Mouse (Mus musculus) CH12.LX (cell line): Measurements from ENCODE around the gene Phyhd1. TPM values are rescaled to one million over a fixed set of nuclear protein-coding genes. Genes with fewer than 3 reads are reported as not detected.

Source experiments
- DNase-seq: peaks from one replicate; pipeline ENCODE4 v3.0.0-alpha.2; 2013; ENCODE audit errors: extremely low read depth
- H3K27ac ChIP-seq: 2 replicates; pipeline ENCODE4 v1.5.1; 2012; ENCODE audit warnings: low read depth, mild to moderate bottlenecking, control low read depth, moderate library complexity; ENCODE audit not compliant: insufficient read depth
- H3K27me3 ChIP-seq: replicated peaks from 2 replicates; pipeline ENCODE3; 2012; ENCODE audit warnings: inconsistent platforms
- H3K36me3 ChIP-seq, 2 experiments: replicated peaks in 1 of 2; 2 replicates each; pipeline versions ENCODE3 to v1.6.1; 2012; ENCODE audit warnings: inconsistent platforms in 1 of 2, low read length in 1 of 2, mild to moderate bottlenecking in 1 of 2, mixed read lengths in 1 of 2, moderate library complexity in 1 of 2; ENCODE audit not compliant: control insufficient read depth in 1 of 2, insufficient read depth in 1 of 2
- H3K4me1 ChIP-seq, 2 experiments: 2 replicates each; pipeline ENCODE4 v1.6.1; 2012; ENCODE audit warnings: inconsistent platforms in 1 of 2, moderate library complexity in 1 of 2; ENCODE audit not compliant: insufficient read depth in 2 of 2, control insufficient read depth in 1 of 2
- H3K4me2 ChIP-seq: 2 replicates; pipeline ENCODE4 v1.6.1; 2012; ENCODE audit warnings: low read depth, mild to moderate bottlenecking, control low read depth; ENCODE audit not compliant: poor library complexity, insufficient read depth, severe bottlenecking
- H3K4me3 ChIP-seq, 3 experiments: fragments of 150-350 bp in 1 of 3; sonication (generic) in 1 of 3; replicated peaks in 1 of 3; 2 replicates each; pipeline versions ENCODE3 to v1.5.1; 2011 to 2012; ENCODE audit warnings: low read depth in 2 of 3, low read length in 2 of 3, mild to moderate bottlenecking in 2 of 3, moderate library complexity in 2 of 3, control low read depth in 1 of 3, improper control_type of control experiment in 1 of 3, inconsistent platforms in 1 of 3, mixed read lengths in 1 of 3; ENCODE audit not compliant: poor library complexity in 1 of 3
- H3K79me2 ChIP-seq: replicated peaks from 2 replicates; pipeline ENCODE4 v1.6.1; 2012; ENCODE audit warnings: mild to moderate bottlenecking, moderate library complexity; ENCODE audit not compliant: control insufficient read depth, poor library complexity, insufficient read depth, severe bottlenecking; ENCODE audit errors: extremely low read depth
- H3K9ac ChIP-seq: 2 replicates; pipeline ENCODE4 v1.6.1; 2012; ENCODE audit warnings: low read depth, mild to moderate bottlenecking, control low read depth, moderate library complexity; ENCODE audit not compliant: insufficient read depth
- H3K9me3 ChIP-seq: replicated peaks from 2 replicates; pipeline ENCODE3; 2012; ENCODE audit warnings: low read length, inconsistent platforms, mixed read lengths
- BHLHE40 ChIP-seq: IDR thresholded peaks from 2 replicates; pipeline ENCODE4 v1.6.1; 2011; ENCODE audit warnings: mild to moderate bottlenecking, low read depth, low read length, improper control_type of control experiment
- CTCF ChIP-seq, 2 experiments: IDR thresholded peaks in 1 of 2; conservative IDR thresholded peaks in 1 of 2; 2 replicates each; pipeline ENCODE4 v1.5.1; 2011 to 2012; ENCODE audit warnings: low read depth in 2 of 2, low read length in 2 of 2, improper control_type of control experiment in 1 of 2, inconsistent platforms in 1 of 2, mild to moderate bottlenecking in 1 of 2, moderate library complexity in 1 of 2
- E2F4 ChIP-seq: IDR thresholded peaks from 2 replicates; pipeline ENCODE4 v1.6.1; 2011; ENCODE audit warnings: low read depth, low read length, improper control_type of control experiment; ENCODE audit not compliant: insufficient replicate concordance
- ELF1 ChIP-seq: IDR thresholded peaks from 2 replicates; pipeline ENCODE4 v1.6.1; 2014; ENCODE audit warnings: low read depth, mild to moderate bottlenecking, inconsistent platforms, low read length, improper control_type of control experiment
- EP300 ChIP-seq: IDR thresholded peaks from 2 replicates; pipeline ENCODE4 v1.6.1; 2011; ENCODE audit warnings: low read length, improper control_type of control experiment
- GABPA ChIP-seq: IDR thresholded peaks from 2 replicates; pipeline ENCODE4 v1.6.1; 2012; ENCODE audit warnings: low read depth, low read length, improper control_type of control experiment, inconsistent platforms; ENCODE audit not compliant: insufficient replicate concordance
- HCFC1 ChIP-seq: IDR thresholded peaks from 2 replicates; pipeline ENCODE4 v1.6.1; 2012; ENCODE audit warnings: low read depth, mild to moderate bottlenecking, inconsistent platforms, low read length, improper control_type of control experiment
- JUN ChIP-seq: IDR thresholded peaks from 2 replicates; pipeline ENCODE4 v1.6.1; 2011; ENCODE audit warnings: low read depth, mild to moderate bottlenecking, low read length, improper control_type of control experiment, moderate library complexity; ENCODE audit not compliant: insufficient read depth
- KAT2A ChIP-seq: IDR thresholded peaks from 2 replicates; pipeline ENCODE4 v1.6.1; 2012; ENCODE audit warnings: low read length, improper control_type of control experiment, inconsistent platforms; ENCODE audit not compliant: insufficient replicate concordance
- MAFK ChIP-seq: IDR thresholded peaks from 2 replicates; pipeline ENCODE4 v1.6.1; 2011; ENCODE audit warnings: low read length, improper control_type of control experiment; ENCODE audit not compliant: insufficient replicate concordance
- MAX ChIP-seq: IDR thresholded peaks from 2 replicates; pipeline ENCODE4 v1.6.1; 2011; ENCODE audit warnings: low read length, improper control_type of control experiment
- MEF2A ChIP-seq: IDR thresholded peaks from 2 replicates; pipeline ENCODE4 v1.6.1; 2014; ENCODE audit warnings: low read depth, mild to moderate bottlenecking, inconsistent platforms, low read length, improper control_type of control experiment, borderline replicate concordance
- NRF1 ChIP-seq: IDR thresholded peaks from 2 replicates; pipeline ENCODE4 v1.6.1; 2014; ENCODE audit warnings: low read depth, mild to moderate bottlenecking, inconsistent platforms, low read length, improper control_type of control experiment, moderate library complexity
- POLR2A ChIP-seq: IDR thresholded peaks from 2 replicates; pipeline ENCODE4 v1.6.1; 2011; ENCODE audit warnings: low read depth, mild to moderate bottlenecking, improper control_type of control experiment, low read length
- POLR2AphosphoS2 ChIP-seq: IDR thresholded peaks from 2 replicates; pipeline ENCODE4 v1.6.1; 2011; ENCODE audit warnings: low read depth, low read length, improper control_type of control experiment
- SIN3A ChIP-seq: IDR thresholded peaks from 2 replicates; pipeline ENCODE4 v1.6.1; 2012; ENCODE audit warnings: low read length, improper control_type of control experiment, inconsistent platforms
- TBP ChIP-seq: conservative IDR thresholded peaks from 2 replicates; pipeline ENCODE4 v1.6.1; 2011; ENCODE audit warnings: low read depth, low read length, improper control_type of control experiment
- TCF12 ChIP-seq: IDR thresholded peaks from 2 replicates; pipeline ENCODE4 v1.6.1; 2014; ENCODE audit warnings: low read depth, mild to moderate bottlenecking, inconsistent platforms, low read length, improper control_type of control experiment
- USF1 ChIP-seq: IDR thresholded peaks from 2 replicates; pipeline ENCODE4 v1.6.1; 2014; ENCODE audit warnings: low read depth, mild to moderate bottlenecking, inconsistent platforms, low read length, improper control_type of control experiment
- ZKSCAN1 ChIP-seq: IDR thresholded peaks from 2 replicates; pipeline ENCODE4 v1.6.1; 2012; ENCODE audit warnings: low read depth, inconsistent platforms, low read length, improper control_type of control experiment, borderline replicate concordance
- ZMIZ1 ChIP-seq: IDR thresholded peaks from 2 replicates; pipeline ENCODE4 v1.6.1; 2012; ENCODE audit warnings: low read depth, mild to moderate bottlenecking, inconsistent platforms, low read length, improper control_type of control experiment
- dilution Hi-C: fragments of 300-500 bp; cut with MboI; formaldehyde crosslinking; loops from 2 replicates; pipeline ENCODE4 v1.14.3; 2020; ENCODE audit warnings: low sequenced_read_pairs; ENCODE audit not compliant: extremely low pct_unique_long_range_greater_than_20kb, extremely low pct_ligation_motif_present
- in situ Hi-C: fragments of 300-500 bp; cut with MboI; formaldehyde crosslinking; loops from 3 replicates; pipeline ENCODE4 v1.14.3; 2019; ENCODE audit warnings: low sequenced_read_pairs, low pct_ligation_motif_present, low pct_unique_long_range_greater_than_20kb, mixed read lengths
- polyA plus RNA-seq: library from polyadenylated mRNA; unstranded; fragments of >175 nt; gene quantifications from 2 replicates; pipeline ENCODE4 v1.2.1, GENCODE M21; 2012; ENCODE audit warnings: low read depth; ENCODE audit not compliant: insufficient read length
- total RNA-seq, 2 experiments: library from RNA; depleted of rRNA; stranded (reverse); fragments of 300-350 nt in 1 of 2; fragments of >200 nt in 1 of 2; gene quantifications; 2 replicates each; pipeline ENCODE4 v1.2.3; 2012 to 2014

Phyhd1 gene
- total and polyA plus RNA-seq, 3 experiments: 7.1 to 9.7 (median 8.9) TPM

GRCm38 (mm10) chr2:30258600-30258999 lies 7.4 kb upstream of the Phyhd1 start:
- H3K36me3 ChIP-seq: peaks cover 46 to 82% of the 10 kb centered on the region in 2 experiments
- H3K4me2 ChIP-seq: no peak overlapping the region
- H3K27me3 ChIP-seq: no peaks in the 10 kb centered on the region
- no peak for TF ChIP-seq MAX
- TF ChIP-seq BHLHE40: no peak
- no peak for TF ChIP-seq USF1
- TF ChIP-seq HCFC1: no peak
- no peak for TF ChIP-seq MEF2A
- TF ChIP-seq JUN: no peak
- no peak for TF ChIP-seq NRF1
- TF ChIP-seq POLR2A: no peak
- TF ChIP-seq ELF1: no peak
- TF ChIP-seq TBP: no peak
- TF ChIP-seq TCF12: no peak
- no peak for TF ChIP-seq E2F4
- no peak for TF ChIP-seq POLR2AphosphoS2
- no peak for TF ChIP-seq GABPA
- H3K79me2 ChIP-seq: no peaks in the 10 kb centered on the region
- dilution Hi-C loops (no loop called here), in situ Hi-C loops (no loop called here)
- no peak for DNase-seq
- no peak overlapping the region for H3K9ac ChIP-seq
- H3K9me3 ChIP-seq: no peaks in the 10 kb centered on the region
- no peak overlapping the region for H3K4me3 ChIP-seq
- peaks cover 10 to 29% of the 10 kb centered on the region in 2 experiments for H3K4me1 ChIP-seq
- no peak overlapping the region for H3K27ac ChIP-seq

GRCm38 (mm10) chr2:30259131-30260064 lies 6.6 kb upstream of the Phyhd1 start:
- in situ Hi-C loops: no loop called here
- Histone ChIP-seq H3K9me3 (no peaks in the 10 kb centered on the region), H3K27me3 (no peaks in the 10 kb centered on the region), H3K4me1 (peaks cover 10 to 29% of the 10 kb centered on the region in 2 experiments), H3K9ac (no peak overlapping the region), H3K27ac (no peak overlapping the region), H3K4me3 (no peak overlapping the region), H3K4me2 (no peak overlapping the region), H3K36me3 (peaks cover 46 to 90% of the 10 kb centered on the region in 2 experiments), H3K79me2 (no peaks in the 10 kb centered on the region)
- DNase-seq: no peak
- dilution Hi-C loops: no loop called here
- TF ChIP-seq MAFK (no peak), ELF1 (no peak), MAX (no peak), USF1 (no peak), E2F4 (no peak), EP300 (no peak), KAT2A (no peak), SIN3A (no peak), ZMIZ1 (no peak), POLR2AphosphoS2 (no peak), HCFC1 (no peak), ZKSCAN1 (no peak), BHLHE40 (no peak), CTCF (conservative IDR thresholded peaks at IDR 0.05 in 1 of 2, IDR thresholded peaks at IDR 0.05 in 1 of 2; ENCODE audit: low read depth in 2 of 2, low read length in 2 of 2) (no peak)
